Mouse (Mus musculus) right cerebral cortex, postnatal 14 days (tissue): ENCODE data around the gene Slco4a1.

Source experiments
- DNase-seq: peaks from one replicate; pipeline ENCODE4 v3.0.0; 2022

Slco4a1 gene

DNA sequence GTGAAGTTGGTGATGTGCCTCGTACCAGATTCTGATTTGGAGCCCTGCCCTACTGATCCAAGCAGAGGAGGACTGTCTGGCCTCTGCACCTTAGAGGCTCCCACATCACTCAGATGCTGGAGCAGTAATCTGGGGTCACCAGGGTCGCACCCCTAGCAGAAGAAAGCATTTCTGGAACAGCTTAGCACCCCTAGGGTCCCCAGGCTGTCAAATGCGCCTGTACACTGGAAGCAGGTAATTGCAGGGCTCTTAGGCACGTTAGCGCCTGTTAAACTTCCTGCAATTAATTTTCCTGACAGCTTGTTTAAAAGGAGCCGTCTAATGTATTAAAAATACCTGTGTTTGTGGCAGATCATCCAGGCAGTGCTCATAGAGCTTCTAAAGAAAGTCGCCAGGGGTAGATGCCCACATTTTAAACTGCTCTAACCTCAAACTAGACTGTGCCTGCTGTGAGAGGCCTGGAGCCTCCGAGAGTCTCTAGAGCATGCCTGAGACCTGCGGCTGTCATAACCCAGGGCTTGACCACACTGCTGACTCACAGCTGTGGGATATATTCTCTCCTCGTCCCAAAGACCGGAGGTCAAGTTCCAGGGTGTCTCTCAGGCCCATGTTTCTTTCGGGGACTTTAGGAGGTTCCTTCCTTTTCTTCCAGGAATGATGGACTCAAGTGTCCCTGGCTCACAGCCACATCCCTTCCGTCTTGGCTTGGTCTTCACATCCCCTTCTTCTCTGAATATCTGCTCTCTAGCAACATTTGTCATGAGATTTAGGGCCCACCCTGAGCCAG is 56.0 kb downstream of the Slco4a1 start:
- no peak for DNase-seq

DNA sequence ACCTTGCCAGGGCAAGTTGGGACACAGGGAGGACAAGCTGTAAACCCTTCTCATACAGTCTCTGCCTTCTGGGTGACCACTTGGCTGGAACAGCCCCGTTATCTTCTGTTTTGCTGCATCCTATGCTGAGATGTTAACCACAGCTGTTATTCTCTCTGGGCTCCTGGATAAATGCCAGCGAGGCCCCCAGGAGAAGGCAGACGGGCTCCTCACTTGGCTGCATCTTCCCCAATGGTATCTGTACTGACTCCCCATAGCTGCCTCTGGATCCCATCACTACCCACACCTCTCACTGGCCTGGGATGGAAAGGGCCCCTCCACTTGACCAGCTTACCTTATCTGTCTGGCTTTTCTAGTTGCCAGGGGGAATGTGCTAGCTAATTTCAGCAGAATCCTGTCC is 57.0 kb downstream of the Slco4a1 start:
- DNase-seq: no peak

- no peak for DNase-seq
Measured at GRCm38 (mm10) chr2:180513835-180514234, 57.8 kb downstream of the Slco4a1 start.

DNA sequence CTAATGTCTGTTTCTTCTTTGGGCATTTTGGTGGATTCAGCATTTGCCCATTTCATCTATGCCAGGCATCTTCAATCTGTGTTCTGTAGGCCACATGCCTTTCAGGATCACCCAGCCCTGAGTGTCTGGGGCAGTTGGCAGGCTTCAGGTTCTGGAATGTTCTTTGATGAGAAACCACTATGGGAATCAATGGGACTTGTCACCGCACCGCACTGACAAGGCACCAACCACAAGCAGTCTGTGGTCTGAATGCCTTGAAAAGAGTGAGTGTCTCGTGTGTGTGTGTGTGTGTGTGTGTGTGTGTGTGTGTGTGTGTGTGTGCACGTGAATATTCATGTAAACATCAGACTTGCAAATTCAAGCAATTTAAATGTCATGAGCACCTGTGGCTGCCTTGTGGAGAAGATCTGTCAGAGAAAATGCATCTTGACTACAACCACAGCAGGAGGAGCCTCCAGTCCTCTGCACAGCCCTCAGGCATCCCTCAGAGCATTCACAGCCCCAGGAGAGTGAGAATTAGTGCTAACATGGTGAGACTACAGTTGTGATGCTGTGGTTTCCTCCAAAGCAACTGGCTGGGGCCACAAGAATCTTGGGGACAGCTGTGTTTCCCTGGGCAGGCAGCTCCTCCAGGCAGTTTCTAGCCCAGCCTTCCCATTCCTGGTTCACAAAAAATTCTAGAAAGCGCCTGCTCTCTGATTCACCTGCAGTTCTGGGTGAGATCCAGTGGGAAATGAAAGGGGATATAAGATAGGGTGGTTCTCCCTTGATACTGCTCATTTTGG is 65.6 kb downstream of the Slco4a1 start:
- no peak for DNase-seq

GRCm38 (mm10) chr2:180522825-180523224 is 66.8 kb downstream of the Slco4a1 start:
- no peak for DNase-seq
